In the genomic region with DNA sequence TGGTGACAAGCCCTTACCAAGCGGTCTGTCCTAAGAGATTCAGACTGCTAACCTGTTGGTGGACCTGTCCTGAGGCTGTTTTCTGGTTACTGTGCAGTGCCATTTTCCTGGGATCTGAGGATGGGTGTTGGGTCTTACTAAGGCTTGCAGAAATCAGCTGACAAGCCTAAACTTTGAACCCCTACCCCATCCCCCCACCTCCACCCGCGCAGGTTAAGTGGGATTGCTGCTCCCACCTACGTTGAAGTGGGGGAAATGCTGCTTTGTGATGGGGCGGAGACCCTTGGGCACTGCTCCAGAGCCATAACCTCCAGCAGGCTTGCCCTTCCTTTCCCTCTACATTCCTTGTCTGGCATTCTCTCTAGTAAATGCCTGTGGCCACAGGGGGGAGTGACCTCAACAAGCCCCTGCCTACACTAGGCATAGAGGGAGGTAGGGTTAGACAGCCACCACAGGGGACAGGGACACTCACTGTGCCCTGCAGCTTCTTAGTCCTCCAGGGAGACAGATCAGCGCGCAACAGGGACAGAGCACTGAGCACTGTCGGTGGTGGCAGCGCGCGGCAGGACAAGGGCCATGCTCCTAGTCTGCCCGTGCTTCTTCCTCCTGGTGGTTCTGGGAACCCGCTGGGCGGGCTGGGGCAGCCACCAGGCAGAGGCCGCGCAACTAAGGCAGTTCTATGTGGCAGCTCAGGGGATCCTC, we compare ENCODE assay signal across 8 mouse cellular contexts. TPM values are rescaled to one million over a fixed set of nuclear protein-coding genes. Genes with fewer than 3 reads are reported as not detected.
DNase-seq lines count a peak whose midpoint lies in the region; ATAC-seq lines count a peak whose summit lies in the region.

A gene (plus strand): TSS at position 452 of the 702 bp plus-strand sequence.

- DNase-seq in heart, postnatal 4 days, result no peak
- DNase-seq in adrenal gland, postnatal 14 days, result peak; percentile 25
- DNase-seq in kidney, adult 8-10 months, result peak; percentile 18 to 28
- no peak for DNase-seq in right cerebral cortex, postnatal 14 days
- no peak for DNase-seq in thymus, postnatal 4 days
- DNase-seq in cerebellum, adult 9-11 months, result no peak

- H3K36me3 ChIP-seq in heart, embryonic 11.5 days (ENCODE audit: control insufficient read depth, insufficient read depth, low read length), result no peaks in the 10 kb centered on the region

- peak within 1 kb of the TSS; percentile 56 for H3K4me2 ChIP-seq in heart, embryonic 11.5 days

- no peak; the same call in 1 of the 2 replicates for ATAC-seq in heart, embryonic 11.5 days (replicated peaks; ENCODE audit: insufficient number of reproducible peaks, low FRiP score, low TSS enrichment)
- ATAC-seq in megakaryocyte progenitor cell, adult 5-6 weeks (replicated peaks; ENCODE audit: poor library complexity), result peak; percentile 51

- no peak within 1 kb of the TSS for H3K27ac ChIP-seq in heart, embryonic 11.5 days (ENCODE audit: low read depth, low read length)

- no peaks in the 10 kb centered on the region for H3K9me3 ChIP-seq in heart, embryonic 11.5 days (replicated peaks; ENCODE audit: control insufficient read depth, low read length)

- no peaks in the 10 kb centered on the region for H3K4me1 ChIP-seq in heart, embryonic 11.5 days (ENCODE audit: control insufficient read depth, insufficient read depth, low read length)

- 11% methylated on average over 16 of the region's 16 CpGs for WGBS in heart, embryonic 11.5 days (ENCODE audit: insufficient replicate concordance)

- no peak within 1 kb of the TSS for H3K9ac ChIP-seq in heart, embryonic 11.5 days (ENCODE audit: low read depth, low read length)

- H3K4me3 ChIP-seq in heart, embryonic 11.5 days (ENCODE audit: low read depth, low read length), result no peak within 1 kb of the TSS

- no peaks in the 10 kb centered on the region for H3K27me3 ChIP-seq in heart, embryonic 11.5 days (ENCODE audit: control insufficient read depth, insufficient read depth, low read length)

RNA-seq across cellular contexts. Expression of the gene that starts here (rescaled TPM):
- polyA plus RNA-seq in heart, embryonic 11.5 days (2014; fragmentation: Nextera tagmentation; extraction: Ambion mirVana), result 0.70 and 1.1 TPM in 2 replicates
- total RNA-seq in heart, postnatal 4 days (2021), result under 1 TPM; 0.41 to 0.52 TPM
- 8.0 and 34.9 TPM in 2 replicates for total RNA-seq in adrenal gland, postnatal 14 days (2021)
- 8.6 and 9.2 TPM in 2 replicates for total RNA-seq in megakaryocyte progenitor cell, adult 5-6 weeks (2015)
- 4.2 and 6.1 TPM in 2 replicates for total RNA-seq in megakaryocyte progenitor cell, adult 5-6 weeks (2017)

Comparison
In these comparisons a context has a peak if more than half of its experiments do, and no peak if none do; other contexts are left out.
1. DNase-seq: peak in adrenal gland, postnatal 14 days (single experiment) and kidney, adult 8-10 months (2 of 2); none in heart, postnatal 4 days (single experiment), right cerebral cortex, postnatal 14 days (single experiment), thymus, postnatal 4 days (single experiment) and cerebellum, adult 9-11 months (single experiment).